ENCODE assay signal across 13 mouse cellular contexts in genomic region chr13:60044876-60045275, GRCm38 (mm10).
DNase-seq lines count a peak whose midpoint lies in the region; ATAC-seq and TF ChIP-seq lines count a peak whose summit lies in the region.
"Had no signal": no experiment of that assay in that cellular context is flagged by ENCODE, and none has a peak within 500 bp of the region (broad histone marks: within the 10 kb centered on the region; RNA-seq: fewer than 3 reads in every experiment).

No protein-coding gene starts in this region.

- no peak for TF ChIP-seq EP300 in heart, adult 2 months (IDR thresholded peaks at IDR 0.05; ENCODE audit: insufficient read depth, low read depth, low read length)
- no peak for TF ChIP-seq EP300 in liver, postnatal 0 days (IDR thresholded peaks at IDR 0.05; ENCODE audit: low read depth)

- no peak for TF ChIP-seq POLR2A in heart, adult 2 months (IDR thresholded peaks at IDR 0.05; ENCODE audit: insufficient read depth, low read depth, low read length)

- H3K4me2 ChIP-seq in heart, embryonic 15.5 days, result peak overlapping the region; percentile 23
- no peak overlapping the region for H3K4me2 ChIP-seq in midbrain, postnatal 0 days (ENCODE audit: low read depth, low read length, poor library complexity, severe bottlenecking)
- H3K4me2 ChIP-seq in midbrain, embryonic 13.5 days (replicated peaks), result no peak overlapping the region
- no peak overlapping the region for H3K4me2 ChIP-seq in embryonic facial prominence, embryonic 15.5 days (replicated peaks)
- no peak overlapping the region for H3K4me2 ChIP-seq in liver, postnatal 0 days (ENCODE audit: low read depth, low read length)
- H3K4me2 ChIP-seq in intestine, postnatal 0 days (replicated peaks; ENCODE audit: low read depth), result no peak overlapping the region
- H3K4me2 ChIP-seq: midbrain, embryonic 11.5 days had no signal

- H3K9ac ChIP-seq in heart, embryonic 15.5 days, result no peak overlapping the region
- H3K9ac ChIP-seq in heart, adult 2 months (ENCODE audit: low read depth, low read length), result no peak overlapping the region
- no peak overlapping the region for H3K9ac ChIP-seq in midbrain, postnatal 0 days (replicated peaks; ENCODE audit: low read length, poor library complexity, severe bottlenecking)
- no peak overlapping the region for H3K9ac ChIP-seq in midbrain, embryonic 13.5 days (replicated peaks)
- no peak overlapping the region for H3K9ac ChIP-seq in embryonic facial prominence, embryonic 15.5 days
- H3K9ac ChIP-seq in liver, postnatal 0 days (replicated peaks), result no peak overlapping the region
- H3K9ac ChIP-seq in intestine, postnatal 0 days (ENCODE audit: low read depth, low read length), result no peak overlapping the region

- H3K27ac ChIP-seq in heart, embryonic 15.5 days, result peak overlapping the region; percentile 46; the same call in 1 of the 2 replicates
- no peak overlapping the region for H3K27ac ChIP-seq in heart, adult 2 months
- no peak overlapping the region for H3K27ac ChIP-seq in midbrain, postnatal 0 days (ENCODE audit: low read depth, low read length)
- no peak overlapping the region for H3K27ac ChIP-seq in midbrain, embryonic 13.5 days
- H3K27ac ChIP-seq in embryonic facial prominence, embryonic 15.5 days (replicated peaks), result peak overlapping the region; percentile 61; the same call in 1 of the 2 replicates
- peak overlapping the region; percentile 7 for H3K27ac ChIP-seq in limb, embryonic 10.5 days
- no peak overlapping the region for H3K27ac ChIP-seq in liver, postnatal 0 days (ENCODE audit: low read depth)
- no peak overlapping the region for H3K27ac ChIP-seq in intestine, postnatal 0 days (ENCODE audit: low read depth, low read length)

- H3K79me2 ChIP-seq in heart, adult 2 months (replicated peaks; ENCODE audit: control insufficient read depth, insufficient read depth, low read length), result no peaks in the 10 kb centered on the region

- peaks cover 32% of the 10 kb centered on the region for H3K4me1 ChIP-seq in heart, embryonic 15.5 days (replicated peaks)
- H3K4me1 ChIP-seq in heart, adult 2 months (ENCODE audit: control insufficient read depth, insufficient read depth, low read length), result peaks cover 1% of the 10 kb centered on the region; the same call in 1 of the 2 replicates
- peaks cover 2% of the 10 kb centered on the region; the same call in 1 of the 2 replicates for H3K4me1 ChIP-seq in midbrain, postnatal 0 days (ENCODE audit: insufficient read depth, low read length)
- H3K4me1 ChIP-seq in midbrain, embryonic 13.5 days (replicated peaks), result peaks cover 26% of the 10 kb centered on the region
- peaks cover 48% of the 10 kb centered on the region for H3K4me1 ChIP-seq in embryonic facial prominence, embryonic 15.5 days
- H3K4me1 ChIP-seq in limb, embryonic 10.5 days, result peaks cover 42% of the 10 kb centered on the region
- no peaks in the 10 kb centered on the region for H3K4me1 ChIP-seq in liver, postnatal 0 days (ENCODE audit: insufficient read depth)
- no peaks in the 10 kb centered on the region for H3K4me1 ChIP-seq in intestine, postnatal 0 days (replicated peaks; ENCODE audit: control insufficient read depth, insufficient read depth, low read length)

- WGBS in heart, embryonic 15.5 days, result 27% methylated on average over 6 of the region's 6 CpGs
- WGBS in heart, adult 2 months, result 41% methylated on average over 6 of the region's 6 CpGs
- 27% methylated on average over 6 of the region's 6 CpGs for WGBS in midbrain, postnatal 0 days
- 36% methylated on average over 6 of the region's 6 CpGs for WGBS in midbrain, embryonic 13.5 days
- WGBS in embryonic facial prominence, embryonic 15.5 days, result 29% methylated on average over 6 of the region's 6 CpGs
- 37% methylated on average over 6 of the region's 6 CpGs for WGBS in limb, embryonic 10.5 days
- 57% methylated on average over 6 of the region's 6 CpGs for WGBS in liver, postnatal 0 days (ENCODE audit: insufficient replicate concordance)
- WGBS in intestine, postnatal 0 days, result 64% methylated on average over 6 of the region's 6 CpGs

- H3K36me3 ChIP-seq in heart, embryonic 15.5 days, result no peaks in the 10 kb centered on the region
- H3K36me3 ChIP-seq in heart, adult 2 months (ENCODE audit: control insufficient read depth, insufficient read depth, low read length), result no peaks in the 10 kb centered on the region
- no peaks in the 10 kb centered on the region for H3K36me3 ChIP-seq in midbrain, postnatal 0 days (ENCODE audit: insufficient read depth, low read length)
- H3K36me3 ChIP-seq in midbrain, embryonic 13.5 days, result no peaks in the 10 kb centered on the region
- no peaks in the 10 kb centered on the region for H3K36me3 ChIP-seq in embryonic facial prominence, embryonic 15.5 days
- no peaks in the 10 kb centered on the region for H3K36me3 ChIP-seq in limb, embryonic 10.5 days
- no peaks in the 10 kb centered on the region for H3K36me3 ChIP-seq in liver, postnatal 0 days (replicated peaks; ENCODE audit: insufficient read depth, low read length)
- no peaks in the 10 kb centered on the region for H3K36me3 ChIP-seq in intestine, postnatal 0 days (ENCODE audit: control insufficient read depth, insufficient read depth)

- no peak overlapping the region for H3K4me3 ChIP-seq in heart, embryonic 15.5 days
- H3K4me3 ChIP-seq in heart, adult 2 months, result no peak overlapping the region
- H3K4me3 ChIP-seq in midbrain, postnatal 0 days (ENCODE audit: low read depth, low read length), result no peak overlapping the region
- H3K4me3 ChIP-seq in midbrain, embryonic 13.5 days (replicated peaks), result no peak overlapping the region
- no peak overlapping the region for H3K4me3 ChIP-seq in embryonic facial prominence, embryonic 15.5 days (replicated peaks)
- H3K4me3 ChIP-seq in limb, embryonic 10.5 days, result no peak overlapping the region
- H3K4me3 ChIP-seq in liver, postnatal 0 days (ENCODE audit: low read depth, low read length), result no peak overlapping the region
- H3K4me3 ChIP-seq in intestine, postnatal 0 days (ENCODE audit: low read depth, low read length), result no peak overlapping the region

- H3K9me3 ChIP-seq in heart, embryonic 15.5 days (replicated peaks), result no peaks in the 10 kb centered on the region
- H3K9me3 ChIP-seq in midbrain, postnatal 0 days (ENCODE audit: low read length), result no peaks in the 10 kb centered on the region
- H3K9me3 ChIP-seq in midbrain, embryonic 13.5 days, result no peaks in the 10 kb centered on the region
- no peaks in the 10 kb centered on the region for H3K9me3 ChIP-seq in embryonic facial prominence, embryonic 15.5 days (replicated peaks)
- H3K9me3 ChIP-seq in limb, embryonic 10.5 days (replicated peaks), result no peaks in the 10 kb centered on the region
- no peaks in the 10 kb centered on the region for H3K9me3 ChIP-seq in liver, postnatal 0 days (ENCODE audit: low read length)
- no peaks in the 10 kb centered on the region for H3K9me3 ChIP-seq in intestine, postnatal 0 days (ENCODE audit: control insufficient read depth)

- ATAC-seq in heart, embryonic 15.5 days (replicated peaks; ENCODE audit: insufficient number of reproducible peaks, insufficient read depth, low FRiP score, low read depth), result peak; percentile 47; the same call in 1 of the 2 replicates
- ATAC-seq in midbrain, postnatal 0 days (ENCODE audit: low FRiP score), result no peak
- no peak for ATAC-seq in midbrain, embryonic 13.5 days
- no peak for ATAC-seq in embryonic facial prominence, embryonic 15.5 days (ENCODE audit: insufficient number of reproducible peaks, low FRiP score, low TSS enrichment, low read depth)
- ATAC-seq in liver, postnatal 0 days, result no peak
- ATAC-seq in intestine, postnatal 0 days, result no peak
- ATAC-seq: inflammation-experienced regulatory T-cells, adult 6 months had no signal

- no peaks in the 10 kb centered on the region for H3K27me3 ChIP-seq in heart, embryonic 15.5 days
- H3K27me3 ChIP-seq in heart, adult 2 months (ENCODE audit: control insufficient read depth, insufficient read depth, low read length), result peaks cover 2% of the 10 kb centered on the region; the same call in 1 of the 2 replicates
- H3K27me3 ChIP-seq in midbrain, postnatal 0 days (ENCODE audit: insufficient read depth, low read length), result no peaks in the 10 kb centered on the region
- no peaks in the 10 kb centered on the region; the same call in 1 of the 2 replicates for H3K27me3 ChIP-seq in midbrain, embryonic 13.5 days
- no peaks in the 10 kb centered on the region for H3K27me3 ChIP-seq in embryonic facial prominence, embryonic 15.5 days
- H3K27me3 ChIP-seq in limb, embryonic 10.5 days (ENCODE audit: low read depth, poor library complexity, severe bottlenecking), result no peaks in the 10 kb centered on the region
- no peaks in the 10 kb centered on the region for H3K27me3 ChIP-seq in liver, postnatal 0 days (ENCODE audit: insufficient read depth, low read length)
- H3K27me3 ChIP-seq in intestine, postnatal 0 days (replicated peaks; ENCODE audit: control insufficient read depth, insufficient read depth, low read length), result no peaks in the 10 kb centered on the region

- DNase-seq in heart, adult 2 months, result no peak
- DNase-seq in midbrain, postnatal 0 days (ENCODE audit: low spot score), result peak; percentile 16
- DNase-seq in limb, embryonic 10.5 days (ENCODE audit: low spot score), result no peak
- no peak for DNase-seq in liver, postnatal 0 days
- DNase-seq: adrenal gland, postnatal 14 days; kidney, postnatal 25 days; lung, postnatal 10 days had no signal

- intact Hi-C loops in heart, adult 2 months (cut with DNase I), result no loop called here

- TF ChIP-seq CTCF in heart, adult 2 months (IDR thresholded peaks at IDR 0.05), result no peak
- TF ChIP-seq CTCF in midbrain, postnatal 0 days (IDR thresholded peaks at IDR 0.05), result no peak
- no peak for TF ChIP-seq CTCF in liver, postnatal 0 days (IDR thresholded peaks at IDR 0.05; ENCODE audit: low read depth)
- no peak for TF ChIP-seq CTCF in intestine, postnatal 0 days (IDR thresholded peaks at IDR 0.05; ENCODE audit: low read depth)

Comparison
In these comparisons a context has a peak if more than half of its experiments do, and no peak if none do; other contexts are left out.
1. H3K27ac ChIP-seq: peak in heart, embryonic 15.5 days (single experiment), embryonic facial prominence, embryonic 15.5 days (single experiment) and limb, embryonic 10.5 days (single experiment); none in heart, adult 2 months (single experiment), midbrain, postnatal 0 days (single experiment), midbrain, embryonic 13.5 days (single experiment), liver, postnatal 0 days (single experiment) and intestine, postnatal 0 days (single experiment).